Mouse (Mus musculus) embryonic fibroblast, embryonic 13.5 days (primary cell): Measurements from ENCODE around the gene Amz1.

ENCODE experiments used
- CTCF ChIP-seq: IDR thresholded peaks from 2 replicates; pipeline ENCODE4 v1.5.1; 2011; ENCODE audit warnings: mild to moderate bottlenecking, control low read depth, low read length, moderate library complexity, borderline replicate concordance; ENCODE audit not compliant: insufficient read depth
- POLR2A ChIP-seq: IDR thresholded peaks from 2 replicates; pipeline ENCODE4 v1.6.1; 2011; ENCODE audit warnings: low read depth, mild to moderate bottlenecking, control low read depth, low read length, moderate library complexity

DNA sequence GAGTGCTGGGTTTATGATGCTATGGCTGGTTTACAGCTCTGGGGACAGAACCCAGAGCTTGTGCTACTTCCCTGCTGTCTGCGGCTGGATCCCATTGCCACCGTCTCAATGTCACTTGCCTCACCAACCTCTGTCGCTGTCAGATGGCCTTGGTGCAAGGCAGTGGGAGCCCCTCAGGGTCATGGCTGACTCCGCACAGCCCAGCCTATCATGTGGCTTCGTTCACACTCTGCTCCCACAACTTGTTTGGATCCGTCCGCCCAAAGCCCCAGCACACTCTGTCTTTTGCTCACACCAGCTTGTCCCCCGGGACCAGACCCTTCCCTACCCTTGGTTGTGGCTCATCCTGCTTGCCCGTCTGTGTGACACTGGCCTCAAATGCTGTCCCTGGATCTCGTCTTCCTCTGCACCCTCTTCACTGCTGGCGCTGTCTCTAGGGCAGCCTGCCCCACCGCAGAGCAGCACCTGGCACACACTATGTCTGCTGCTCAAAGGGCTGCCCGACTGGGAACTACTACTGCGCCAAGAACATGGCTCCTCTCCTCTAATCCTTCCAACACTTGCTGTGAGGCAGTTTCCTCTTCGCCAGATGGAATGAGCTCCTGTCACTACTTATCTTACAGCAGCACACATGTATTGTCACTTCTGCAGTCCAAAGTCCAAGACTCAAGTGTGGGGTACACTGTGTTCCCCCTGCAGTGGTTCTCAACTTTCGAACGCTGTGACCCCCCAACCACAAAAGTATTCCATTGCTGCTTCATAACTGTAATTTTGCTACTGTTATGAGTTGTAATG lies 3.2 kb downstream of the Amz1 start:
- TF ChIP-seq POLR2A = no peak
- no peak for TF ChIP-seq CTCF
